Mouse (Mus musculus): ENCODE measurements around the gene Slc22a1. TPM values are rescaled to one million over a fixed set of nuclear protein-coding genes. Genes with fewer than 3 reads are reported as not detected.

The Slc22a1 gene
- polyA plus RNA-seq, 1 experiment from 2014 or later, result 10.4 TPM

DNA sequence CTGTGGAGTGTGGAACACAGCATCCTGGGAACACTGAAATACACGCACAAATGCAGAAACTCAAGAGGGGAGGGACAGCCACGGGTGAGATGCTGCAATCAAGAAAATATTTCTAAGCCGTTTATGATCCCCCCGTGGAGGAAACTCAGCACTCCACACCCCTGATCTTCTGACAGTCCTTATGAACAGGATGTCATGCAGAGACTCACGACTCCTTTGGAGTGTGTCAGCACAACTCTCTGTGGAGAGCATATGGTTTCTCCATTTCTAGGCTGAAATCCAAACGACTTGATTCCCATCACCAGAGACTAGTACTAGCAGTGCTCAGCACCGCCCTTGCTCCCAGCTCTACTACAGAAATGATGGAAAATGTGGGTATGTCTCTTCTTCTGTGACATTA is 42.6 kb upstream of the Slc22a1 start:
- Histone ChIP-seq H3K36me3 (ENCODE audit: control insufficient read depth, insufficient read depth, low read length) (peaks cover 11% of the 10 kb centered on the region), H3K4me3 (ENCODE audit: low read depth, low read length) (no peak overlapping the region), H3K4me1 (replicated peaks; ENCODE audit: control insufficient read depth, insufficient read depth) (no peaks in the 10 kb centered on the region), H3K27me3 (ENCODE audit: control insufficient read depth, insufficient read depth, low read length) (no peaks in the 10 kb centered on the region), H3K9ac (ENCODE audit: low read length) (no peak overlapping the region), H3K4me2 (replicated peaks; ENCODE audit: low read depth) (no peak overlapping the region), H3K27ac (replicated peaks) (no peak overlapping the region), H3K9me3 (ENCODE audit: control insufficient read depth, low read length) (no peaks in the 10 kb centered on the region)
- DNase-seq (ENCODE audit: low spot score), result no peak
- WGBS, result 52% methylated on average over 7 of the region's 7 CpGs
- no peak for ATAC-seq (ENCODE audit: low FRiP score, low TSS enrichment)
- TF ChIP-seq EP300 (optimal IDR thresholded peaks at IDR 0.05) (no peak), CTCF (IDR thresholded peaks at IDR 0.05; ENCODE audit: low read depth) (no peak)

DNA sequence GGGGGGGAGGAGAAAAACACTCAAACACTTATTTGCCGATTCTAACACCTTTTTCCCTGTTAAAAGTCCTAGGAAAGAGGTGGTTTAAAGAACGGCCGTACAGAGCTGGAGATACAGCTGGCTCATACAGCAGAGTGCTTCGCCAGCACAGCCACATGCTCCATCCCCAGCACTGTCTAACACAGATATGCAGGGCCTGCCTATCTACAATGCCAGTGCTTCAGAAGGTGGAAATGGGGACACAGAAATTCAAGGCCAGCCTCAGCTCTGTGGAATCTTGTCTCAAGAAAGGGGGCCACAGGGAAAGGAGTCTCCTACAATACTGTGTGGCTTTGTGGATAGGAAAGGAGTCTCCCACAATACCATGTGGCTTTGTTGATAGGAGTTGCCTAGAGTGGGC is 41.8 kb upstream of the Slc22a1 start:
- 0 out of 2 replicates have a peak overlapping the region, but pooled peaks have one; percentile 18 for H3K27ac ChIP-seq (replicated peaks)
- WGBS, result 76% methylated on average over 4 of the region's 4 CpGs
- no peaks in the 10 kb centered on the region for H3K4me1 ChIP-seq (replicated peaks; ENCODE audit: control insufficient read depth, insufficient read depth)

DNA sequence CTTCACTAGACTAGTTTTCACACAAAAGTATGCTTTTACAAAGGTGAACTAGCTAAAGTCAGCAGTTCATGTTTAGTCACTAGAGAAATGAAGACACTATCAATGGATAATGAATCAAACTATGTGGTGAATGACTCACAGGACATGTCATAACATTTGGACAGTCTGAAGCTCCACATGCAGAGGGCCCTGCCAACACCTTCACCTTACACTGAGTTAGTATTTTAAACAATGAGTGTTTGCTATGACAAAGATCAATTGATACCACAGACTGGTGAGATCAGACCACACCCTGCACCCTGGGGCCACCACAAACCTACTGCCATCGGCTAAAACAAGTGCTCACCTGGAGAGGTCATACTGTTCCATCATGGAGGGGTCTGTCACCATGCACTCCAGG is 39.4 kb upstream of the Slc22a1 start:
- no peaks in the 10 kb centered on the region for H3K27me3 ChIP-seq (ENCODE audit: control insufficient read depth, insufficient read depth, low read length)
- H3K27ac ChIP-seq (replicated peaks), result 0 out of 2 replicates have a peak overlapping the region, but pooled peaks have one; percentile 8
- H3K4me1 ChIP-seq (replicated peaks; ENCODE audit: control insufficient read depth, insufficient read depth), result no peaks in the 10 kb centered on the region
- 52% methylated on average over 1 of the region's 1 CpGs for WGBS
- TF ChIP-seq EP300 (optimal IDR thresholded peaks at IDR 0.05) (no peak), CTCF (IDR thresholded peaks at IDR 0.05; ENCODE audit: low read depth) (no peak)
- no peak overlapping the region for H3K9ac ChIP-seq (ENCODE audit: low read length)
- ATAC-seq (ENCODE audit: low FRiP score, low TSS enrichment) (no peak; the same call in 1 of the 2 replicates), DNase-seq (ENCODE audit: low spot score) (no peak)
- no peak overlapping the region for H3K4me3 ChIP-seq (ENCODE audit: low read depth, low read length)
- H3K36me3 ChIP-seq (ENCODE audit: control insufficient read depth, insufficient read depth, low read length), result peaks cover 13% of the 10 kb centered on the region
- H3K9me3 ChIP-seq (ENCODE audit: control insufficient read depth, low read length), result no peaks in the 10 kb centered on the region
- no peak overlapping the region for H3K4me2 ChIP-seq (replicated peaks; ENCODE audit: low read depth)

More for the DNA sequence above, 41.8 kb upstream of the Slc22a1 start:
- no peak overlapping the region for H3K4me2 ChIP-seq (replicated peaks; ENCODE audit: low read depth)
- H3K36me3 ChIP-seq (ENCODE audit: control insufficient read depth, insufficient read depth, low read length), result peaks cover 13% of the 10 kb centered on the region
- no peak for DNase-seq (ENCODE audit: low spot score)
- no peaks in the 10 kb centered on the region for H3K27me3 ChIP-seq (ENCODE audit: control insufficient read depth, insufficient read depth, low read length)
- H3K9me3 ChIP-seq (ENCODE audit: control insufficient read depth, low read length), result no peaks in the 10 kb centered on the region
- H3K9ac ChIP-seq (ENCODE audit: low read length), result no peak overlapping the region
- TF ChIP-seq CTCF (IDR thresholded peaks at IDR 0.05; ENCODE audit: low read depth), result no peak
- H3K4me3 ChIP-seq (ENCODE audit: low read depth, low read length), result no peak overlapping the region
- no peak for ATAC-seq (ENCODE audit: low FRiP score, low TSS enrichment)

DNA sequence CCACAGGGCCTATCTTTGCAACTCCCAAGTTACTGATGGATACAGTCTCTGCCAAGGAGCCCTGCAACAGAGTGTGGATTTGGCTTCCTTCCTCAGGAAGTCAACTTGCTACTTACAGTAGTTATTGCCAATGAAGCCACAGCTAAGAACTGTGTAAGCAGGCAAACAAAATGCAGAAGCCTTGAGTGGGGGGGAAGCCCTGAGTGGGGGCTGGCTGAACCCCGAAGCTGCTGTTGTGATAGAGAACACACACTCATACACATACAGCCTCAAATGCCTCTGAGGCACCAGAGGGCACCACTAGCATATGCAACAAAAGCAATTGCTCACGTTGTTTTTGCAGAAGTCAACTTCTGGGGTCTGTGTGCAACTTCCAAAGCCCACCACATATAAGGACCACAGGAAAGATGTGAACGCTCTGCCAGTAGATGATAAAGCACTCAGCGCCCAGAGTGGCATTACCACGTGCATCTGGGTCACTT is 38.5 kb upstream of the Slc22a1 start:
- Histone ChIP-seq H3K4me3 (ENCODE audit: low read depth, low read length) (no peak overlapping the region), H3K9ac (ENCODE audit: low read length) (no peak overlapping the region), H3K9me3 (ENCODE audit: control insufficient read depth, low read length) (no peaks in the 10 kb centered on the region), H3K4me2 (replicated peaks; ENCODE audit: low read depth) (no peak overlapping the region), H3K27me3 (ENCODE audit: control insufficient read depth, insufficient read depth, low read length) (no peaks in the 10 kb centered on the region), H3K36me3 (ENCODE audit: control insufficient read depth, insufficient read depth, low read length) (peaks cover 13% of the 10 kb centered on the region), H3K4me1 (replicated peaks; ENCODE audit: control insufficient read depth, insufficient read depth) (no peaks in the 10 kb centered on the region), H3K27ac (replicated peaks) (no peak overlapping the region)
- DNase-seq (ENCODE audit: low spot score) (no peak), ATAC-seq (ENCODE audit: low FRiP score, low TSS enrichment) (no peak)
- TF ChIP-seq CTCF (IDR thresholded peaks at IDR 0.05; ENCODE audit: low read depth) (peak; percentile 70), EP300 (optimal IDR thresholded peaks at IDR 0.05) (no peak)
- 71% methylated on average over 5 of the region's 5 CpGs for WGBS

DNA sequence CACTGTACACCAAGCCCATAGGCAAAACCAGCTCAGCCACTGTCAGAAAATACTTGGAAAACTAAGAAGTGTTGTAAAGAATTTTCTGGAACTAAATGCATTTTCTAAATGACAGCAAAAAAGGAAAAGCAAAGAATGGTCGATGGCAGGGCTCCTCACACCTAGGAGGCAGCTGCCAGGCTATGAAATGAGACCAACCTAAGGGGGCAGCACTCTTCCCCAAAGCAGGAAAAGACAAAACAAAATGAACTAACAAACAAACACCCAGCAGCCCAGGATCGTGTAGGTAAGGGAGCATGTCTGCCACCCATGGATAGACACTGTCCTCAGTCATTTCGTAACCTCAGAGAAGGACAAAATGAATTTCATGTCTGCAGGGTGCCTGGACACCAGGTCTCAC is 37.4 kb upstream of the Slc22a1 start:
- H3K9ac ChIP-seq (ENCODE audit: low read length), result no peak overlapping the region
- no peaks in the 10 kb centered on the region for H3K27me3 ChIP-seq (ENCODE audit: control insufficient read depth, insufficient read depth, low read length)
- no peaks in the 10 kb centered on the region for H3K4me1 ChIP-seq (replicated peaks; ENCODE audit: control insufficient read depth, insufficient read depth)
- peaks cover 13% of the 10 kb centered on the region for H3K36me3 ChIP-seq (ENCODE audit: control insufficient read depth, insufficient read depth, low read length)
- no peak for TF ChIP-seq EP300 (optimal IDR thresholded peaks at IDR 0.05)
- no peak for TF ChIP-seq CTCF (IDR thresholded peaks at IDR 0.05; ENCODE audit: low read depth)
- 79% methylated on average over 3 of the region's 3 CpGs for WGBS
- H3K4me3 ChIP-seq (ENCODE audit: low read depth, low read length), result no peak overlapping the region
- ATAC-seq (ENCODE audit: low FRiP score, low TSS enrichment) (no peak), DNase-seq (ENCODE audit: low spot score) (no peak)
- no peak overlapping the region for H3K27ac ChIP-seq (replicated peaks)
- no peaks in the 10 kb centered on the region for H3K9me3 ChIP-seq (ENCODE audit: control insufficient read depth, low read length)
- no peak overlapping the region for H3K4me2 ChIP-seq (replicated peaks; ENCODE audit: low read depth)

DNA sequence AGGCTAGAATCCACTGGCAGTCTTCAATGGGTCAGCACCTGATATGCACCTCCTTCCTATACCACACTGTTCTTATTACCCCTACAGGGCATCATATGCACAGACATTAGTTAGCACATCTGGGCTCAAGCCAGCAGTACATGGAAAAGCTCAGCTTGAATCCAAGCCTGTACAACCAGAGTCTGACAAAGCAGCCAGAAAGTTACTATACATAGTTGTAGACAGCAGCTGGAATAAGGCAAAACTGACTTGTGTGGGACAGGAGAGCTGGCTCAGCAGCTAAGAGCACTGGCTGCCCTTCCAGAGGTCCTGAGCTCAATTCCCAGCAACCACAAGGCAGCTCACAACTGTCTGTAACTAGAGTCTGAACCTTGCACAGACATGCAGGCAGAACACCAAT is 36.6 kb upstream of the Slc22a1 start:
- no peaks in the 10 kb centered on the region for H3K27me3 ChIP-seq (ENCODE audit: control insufficient read depth, insufficient read depth, low read length)
- no peak overlapping the region for H3K4me2 ChIP-seq (replicated peaks; ENCODE audit: low read depth)
- no peaks in the 10 kb centered on the region for H3K9me3 ChIP-seq (ENCODE audit: control insufficient read depth, low read length)
- H3K4me1 ChIP-seq (replicated peaks; ENCODE audit: control insufficient read depth, insufficient read depth), result no peaks in the 10 kb centered on the region
- no peak overlapping the region for H3K27ac ChIP-seq (replicated peaks)
- H3K36me3 ChIP-seq (ENCODE audit: control insufficient read depth, insufficient read depth, low read length), result peaks cover 11% of the 10 kb centered on the region
- no peak overlapping the region for H3K4me3 ChIP-seq (ENCODE audit: low read depth, low read length)
- no peak overlapping the region for H3K9ac ChIP-seq (ENCODE audit: low read length)
- no peak for ATAC-seq (ENCODE audit: low FRiP score, low TSS enrichment)
- no peak for TF ChIP-seq CTCF (IDR thresholded peaks at IDR 0.05; ENCODE audit: low read depth)
- no peak for TF ChIP-seq EP300 (optimal IDR thresholded peaks at IDR 0.05)
- no peak for DNase-seq (ENCODE audit: low spot score)

All from stomach, postnatal 0 days (tissue).